Mouse (Mus musculus): Measurements from ENCODE around the gene Rad50. TPM values are rescaled to one million over a fixed set of nuclear protein-coding genes. Genes with fewer than 3 reads are reported as not detected.

The Rad50 gene
- polyA plus RNA-seq, 1 experiment = 2.7 TPM

DNA sequence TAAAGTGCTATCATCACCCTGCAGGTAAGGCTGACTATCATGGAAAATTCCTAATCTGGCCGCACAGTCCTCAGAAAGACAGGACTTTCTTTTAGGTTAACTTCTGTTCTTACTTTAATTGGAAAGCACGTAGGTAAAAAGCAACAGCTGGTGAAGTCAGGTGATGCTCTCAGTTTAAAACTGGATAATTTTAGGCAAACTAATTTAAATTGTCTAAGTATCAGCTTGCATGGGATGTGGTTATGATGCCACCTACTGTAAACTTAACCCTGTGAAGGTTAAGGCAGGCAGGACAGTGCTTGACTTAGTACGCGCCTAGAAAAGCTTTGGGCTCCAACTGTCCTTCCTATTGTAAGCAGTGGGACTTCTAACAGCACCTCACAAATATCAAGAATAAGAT lies 35.7 kb downstream of the Rad50 start:
- 97% methylated on average over 4 of the region's 4 CpGs for WGBS
- Histone ChIP-seq H3K36me3 (ENCODE audit: control insufficient read depth, insufficient read depth, low read length) (peaks cover 50% of the 10 kb centered on the region), H3K4me1 (ENCODE audit: control insufficient read depth, insufficient read depth, insufficient read length, low read length) (no peaks in the 10 kb centered on the region), H3K27ac (ENCODE audit: insufficient read depth, low read depth, low read length) (no peak overlapping the region), H3K4me3 (ENCODE audit: low read depth, low read length) (no peak overlapping the region), H3K27me3 (ENCODE audit: control insufficient read depth, insufficient read depth, low read length) (no peaks in the 10 kb centered on the region)
- no peak for TF ChIP-seq POLR2A (IDR thresholded peaks at IDR 0.05; ENCODE audit: low read depth, low read length)
- TF ChIP-seq CTCF (IDR thresholded peaks at IDR 0.05; ENCODE audit: extremely low read depth, insufficient read length, insufficient replicate concordance, low read depth, low read length) = no peak

DNA sequence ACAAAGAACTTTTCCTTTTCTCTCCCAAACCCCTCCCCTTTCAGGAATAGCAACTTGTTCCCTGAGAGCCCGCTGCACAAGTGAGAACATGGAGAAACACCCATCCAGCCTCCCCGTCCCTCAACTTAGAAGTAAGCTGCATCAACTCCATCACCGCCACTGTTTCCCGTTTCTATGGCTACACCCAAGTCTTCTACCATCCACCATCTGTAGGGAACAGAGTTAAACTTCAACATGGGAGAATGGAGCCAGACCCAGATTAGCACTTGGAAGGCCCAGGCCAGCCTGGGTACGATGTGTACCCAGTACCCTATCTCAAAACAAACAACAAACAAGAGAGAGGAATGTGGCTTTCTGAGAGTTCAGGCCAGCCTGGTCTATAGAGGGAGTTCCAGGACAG lies 43.0 kb downstream of the Rad50 start:
- Histone ChIP-seq H3K4me3 (ENCODE audit: low read depth, low read length) (no peak overlapping the region), H3K27me3 (ENCODE audit: control insufficient read depth, insufficient read depth, low read length) (no peaks in the 10 kb centered on the region), H3K36me3 (ENCODE audit: control insufficient read depth, insufficient read depth, low read length) (peaks cover 41% of the 10 kb centered on the region), H3K27ac (ENCODE audit: insufficient read depth, low read depth, low read length) (no peak overlapping the region), H3K4me1 (ENCODE audit: control insufficient read depth, insufficient read depth, insufficient read length, low read length) (no peaks in the 10 kb centered on the region)
- TF ChIP-seq CTCF (IDR thresholded peaks at IDR 0.05; ENCODE audit: extremely low read depth, insufficient read length, insufficient replicate concordance, low read depth, low read length) = no peak
- TF ChIP-seq POLR2A (IDR thresholded peaks at IDR 0.05; ENCODE audit: low read depth, low read length) = no peak
- WGBS = 71% methylated on average over 5 of the region's 5 CpGs

DNA sequence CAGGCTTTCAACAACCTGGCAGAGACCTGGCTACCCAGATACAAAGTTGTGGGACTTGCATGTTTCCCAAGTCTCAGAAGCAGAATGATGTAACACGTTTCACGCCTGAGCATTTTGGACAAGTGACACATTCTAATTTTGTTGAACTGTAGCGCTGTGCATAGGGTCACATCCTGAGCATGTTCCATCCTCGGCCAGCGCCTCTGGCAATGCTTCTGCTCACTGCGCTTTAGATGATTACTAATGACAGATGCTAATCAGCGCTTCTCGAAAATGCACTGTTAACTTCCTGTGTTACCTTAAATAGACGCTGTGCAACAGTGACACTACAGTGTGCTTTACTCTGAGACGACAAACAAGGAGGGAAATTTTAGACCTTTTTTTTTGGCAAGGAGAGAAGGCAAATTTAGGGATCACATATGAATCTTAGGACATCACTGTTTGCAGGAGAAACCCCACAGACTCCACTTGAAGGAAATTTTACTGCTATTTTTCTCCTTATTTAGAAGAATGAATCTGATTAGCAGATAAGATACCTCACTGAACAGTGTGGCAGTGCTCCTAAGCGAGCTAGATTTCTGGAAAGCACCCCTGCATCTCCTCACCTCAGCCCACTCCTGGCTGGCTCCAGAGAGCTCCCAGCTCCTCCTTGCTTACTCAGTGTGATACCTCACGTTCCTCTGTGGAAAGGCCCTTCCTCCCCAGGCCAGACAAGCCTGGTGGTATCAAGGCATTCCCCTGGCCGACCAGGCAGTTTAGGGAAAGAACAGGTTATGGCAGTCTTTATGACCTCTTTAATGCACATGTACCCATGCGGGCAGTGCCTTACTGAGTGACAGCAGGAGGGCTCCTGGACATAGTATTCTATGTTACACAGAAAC lies 44.1 kb downstream of the Rad50 start:
- H3K36me3 ChIP-seq (ENCODE audit: control insufficient read depth, insufficient read depth, low read length) = peaks cover 38% of the 10 kb centered on the region
- H3K27me3 ChIP-seq (ENCODE audit: control insufficient read depth, insufficient read depth, low read length) = no peaks in the 10 kb centered on the region
- 74% methylated on average over 14 of the region's 14 CpGs for WGBS
- H3K4me3 ChIP-seq (ENCODE audit: low read depth, low read length) = no peak overlapping the region
- no peaks in the 10 kb centered on the region for H3K4me1 ChIP-seq (ENCODE audit: control insufficient read depth, insufficient read depth, insufficient read length, low read length)
- H3K27ac ChIP-seq (ENCODE audit: insufficient read depth, low read depth, low read length) = no peak overlapping the region
- no peak for TF ChIP-seq CTCF (IDR thresholded peaks at IDR 0.05; ENCODE audit: extremely low read depth, insufficient read length, insufficient replicate concordance, low read depth, low read length)
- no peak for TF ChIP-seq POLR2A (IDR thresholded peaks at IDR 0.05; ENCODE audit: low read depth, low read length)

DNA sequence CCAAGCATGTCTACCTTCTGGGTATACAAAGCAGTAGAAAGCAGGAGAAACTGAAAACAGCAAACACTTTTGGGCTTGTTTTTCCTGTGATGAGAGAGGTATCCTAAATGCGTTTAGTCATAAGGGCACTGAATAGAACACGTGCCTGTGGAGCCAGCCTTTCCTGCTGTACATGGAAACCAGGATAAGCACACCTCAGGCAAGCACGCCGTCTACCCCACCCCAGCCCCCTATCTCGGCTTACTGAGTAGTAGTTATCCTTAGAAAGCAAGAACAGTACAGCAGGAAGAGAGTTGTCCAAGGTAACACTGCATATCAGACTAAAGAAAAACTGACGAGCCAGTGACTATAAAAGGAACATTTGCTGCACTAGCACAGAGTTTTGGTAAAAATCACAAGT lies 49.3 kb downstream of the Rad50 start:
- Histone ChIP-seq H3K4me1 (ENCODE audit: control insufficient read depth, insufficient read depth, insufficient read length, low read length) (no peaks in the 10 kb centered on the region), H3K4me3 (ENCODE audit: low read depth, low read length) (no peak overlapping the region), H3K27me3 (ENCODE audit: control insufficient read depth, insufficient read depth, low read length) (no peaks in the 10 kb centered on the region), H3K27ac (ENCODE audit: insufficient read depth, low read depth, low read length) (no peak overlapping the region), H3K36me3 (ENCODE audit: control insufficient read depth, insufficient read depth, low read length) (peaks cover 30% of the 10 kb centered on the region)
- WGBS = 87% methylated on average over 6 of the region's 6 CpGs
- TF ChIP-seq POLR2A (IDR thresholded peaks at IDR 0.05; ENCODE audit: low read depth, low read length) (no peak), CTCF (IDR thresholded peaks at IDR 0.05; ENCODE audit: extremely low read depth, insufficient read length, insufficient replicate concordance, low read depth, low read length) (no peak)

DNA sequence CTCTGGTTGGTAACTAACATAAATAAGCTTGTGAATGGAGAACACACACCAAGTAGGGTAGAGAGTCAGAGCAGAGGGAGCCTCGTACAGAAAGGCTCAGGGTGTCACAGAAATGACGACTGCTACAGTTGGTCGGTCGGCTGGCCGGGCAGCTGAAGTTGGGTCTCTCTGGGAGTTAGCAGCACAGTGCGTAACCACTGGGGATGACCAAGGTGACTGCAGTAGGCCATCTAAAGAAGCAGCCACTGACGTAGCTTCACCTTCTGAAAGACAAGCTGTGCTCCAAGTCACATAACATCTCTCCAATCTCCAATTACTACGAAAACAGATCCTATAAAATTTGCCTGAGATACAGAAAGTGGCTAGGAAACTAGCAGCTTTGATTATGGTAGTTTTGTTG lies 49.7 kb downstream of the Rad50 start:
- no peak overlapping the region for H3K4me3 ChIP-seq (ENCODE audit: low read depth, low read length)
- no peak for TF ChIP-seq CTCF (IDR thresholded peaks at IDR 0.05; ENCODE audit: extremely low read depth, insufficient read length, insufficient replicate concordance, low read depth, low read length)
- TF ChIP-seq POLR2A (IDR thresholded peaks at IDR 0.05; ENCODE audit: low read depth, low read length) = no peak
- H3K27ac ChIP-seq (ENCODE audit: insufficient read depth, low read depth, low read length) = no peak overlapping the region
- no peaks in the 10 kb centered on the region for H3K27me3 ChIP-seq (ENCODE audit: control insufficient read depth, insufficient read depth, low read length)
- H3K4me1 ChIP-seq (ENCODE audit: control insufficient read depth, insufficient read depth, insufficient read length, low read length) = no peaks in the 10 kb centered on the region
- 90% methylated on average over 8 of the region's 8 CpGs for WGBS
- peaks cover 27% of the 10 kb centered on the region for H3K36me3 ChIP-seq (ENCODE audit: control insufficient read depth, insufficient read depth, low read length)

DNA sequence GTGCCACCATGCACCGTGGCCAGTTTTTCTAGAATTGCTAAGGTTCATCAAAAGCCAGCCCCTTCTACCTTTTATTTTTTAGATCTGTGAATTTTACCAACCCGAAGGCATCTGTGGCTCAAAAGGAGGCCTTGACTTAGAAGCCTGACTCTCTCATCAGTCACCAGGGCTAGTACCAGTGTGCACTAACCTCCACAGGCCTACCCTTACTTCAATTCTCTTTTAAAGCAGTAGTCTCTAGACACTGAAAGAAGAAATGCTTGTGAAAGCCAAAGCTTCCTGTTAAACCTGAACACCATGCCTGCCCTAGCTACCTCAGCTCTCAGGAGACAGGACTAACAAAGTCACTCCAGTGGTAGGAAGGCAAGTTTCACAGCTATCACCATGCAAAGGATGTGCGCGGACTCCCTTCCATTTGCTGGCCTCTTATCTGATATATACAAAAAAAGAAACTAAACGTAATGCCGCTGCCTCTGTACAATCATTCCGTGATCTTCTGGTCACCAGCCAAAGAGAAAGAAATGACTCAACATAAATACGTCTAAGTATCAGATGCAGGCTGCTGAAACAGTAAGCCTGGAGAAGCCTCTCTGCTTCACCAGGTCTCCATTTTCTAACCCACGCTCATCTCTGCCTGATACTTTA lies 50.4 kb downstream of the Rad50 start:
- H3K36me3 ChIP-seq (ENCODE audit: control insufficient read depth, insufficient read depth, low read length) = peaks cover 34% of the 10 kb centered on the region
- TF ChIP-seq CTCF (IDR thresholded peaks at IDR 0.05; ENCODE audit: extremely low read depth, insufficient read length, insufficient replicate concordance, low read depth, low read length) (no peak), POLR2A (IDR thresholded peaks at IDR 0.05; ENCODE audit: low read depth, low read length) (no peak)
- WGBS = 70% methylated on average over 9 of the region's 9 CpGs

DNA sequence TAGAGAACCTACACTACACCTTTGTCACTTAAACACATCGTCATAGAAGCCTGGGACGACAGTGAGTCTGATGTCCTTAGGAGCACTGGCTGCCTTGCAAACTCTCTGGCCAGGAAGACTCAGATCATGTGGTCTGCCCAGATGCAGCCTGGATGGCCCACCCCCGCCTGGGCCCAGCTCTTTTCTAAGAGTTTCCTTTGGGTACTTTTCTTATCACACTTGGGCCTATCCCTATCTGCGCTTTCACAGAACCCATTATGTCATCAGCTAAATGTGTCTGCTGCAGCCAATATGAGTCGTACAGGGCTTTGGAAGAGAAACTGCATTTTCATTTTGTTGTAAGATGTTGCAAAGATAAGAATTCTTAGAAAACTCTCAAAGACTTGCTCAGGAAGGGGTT lies 52.1 kb downstream of the Rad50 start:
- no peak overlapping the region for H3K4me3 ChIP-seq (ENCODE audit: low read depth, low read length)
- WGBS = 82% methylated on average over 5 of the region's 5 CpGs
- peaks cover 43% of the 10 kb centered on the region for H3K36me3 ChIP-seq (ENCODE audit: control insufficient read depth, insufficient read depth, low read length)
- no peaks in the 10 kb centered on the region for H3K27me3 ChIP-seq (ENCODE audit: control insufficient read depth, insufficient read depth, low read length)
- no peak overlapping the region for H3K27ac ChIP-seq (ENCODE audit: insufficient read depth, low read depth, low read length)
- no peak for TF ChIP-seq POLR2A (IDR thresholded peaks at IDR 0.05; ENCODE audit: low read depth, low read length)
- no peak for TF ChIP-seq CTCF (IDR thresholded peaks at IDR 0.05; ENCODE audit: extremely low read depth, insufficient read length, insufficient replicate concordance, low read depth, low read length)
- no peaks in the 10 kb centered on the region for H3K4me1 ChIP-seq (ENCODE audit: control insufficient read depth, insufficient read depth, insufficient read length, low read length)

More for the DNA sequence above, 50.4 kb downstream of the Rad50 start:
- Histone ChIP-seq H3K4me3 (ENCODE audit: low read depth, low read length) (no peak overlapping the region), H3K27ac (ENCODE audit: insufficient read depth, low read depth, low read length) (no peak overlapping the region), H3K27me3 (ENCODE audit: control insufficient read depth, insufficient read depth, low read length) (no peaks in the 10 kb centered on the region), H3K4me1 (ENCODE audit: control insufficient read depth, insufficient read depth, insufficient read length, low read length) (no peaks in the 10 kb centered on the region)
